Mouse (Mus musculus) olfactory bulb, adult 2 months (tissue): ENCODE results near the gene Zfp942.

ENCODE experiments used
- CTCF ChIP-seq: fragments of 200-500 bp; IDR thresholded peaks from 2 replicates; pipeline ENCODE4 v1.5.1; 2012; ENCODE audit warnings: low read depth, mild to moderate bottlenecking, low read length, moderate library complexity; ENCODE audit not compliant: insufficient read depth
- POLR2A ChIP-seq: fragments of 200-500 bp; IDR thresholded peaks from 2 replicates; pipeline ENCODE4 v1.6.1; 2012; ENCODE audit warnings: mild to moderate bottlenecking, low read depth, low read length, moderate library complexity; ENCODE audit not compliant: insufficient read depth

GRCm38 (mm10) chr17:21963302-21963701 lies 1.0 kb upstream of the Zfp942 start:
- TF ChIP-seq CTCF (no peak), POLR2A (no peak)
